Mouse (Mus musculus) adrenal gland, postnatal 10 days (tissue): ENCODE results near the gene Mtus2. TPM values are rescaled to one million over a fixed set of nuclear protein-coding genes. Genes with fewer than 3 reads are reported as not detected.

Source experiments
- DNase-seq: peaks from one replicate; pipeline ENCODE4 v3.0.0; 2021; ENCODE audit warnings: mixed read lengths
- total RNA-seq, 2 experiments: library from RNA; stranded (reverse); gene quantifications; 2 replicates each; pipeline ENCODE4 v1.2.3; 2021

The Mtus2 gene
- total RNA-seq, 2 experiments from 2014 or later, result 2.6 to 3.4 TPM

- DNase-seq, result no peak
These were observed 224.8 kb downstream of the Mtus2 start for GRCm38 (mm10) chr5:148181901-148182300.

GRCm38 (mm10) chr5:148185898-148186297 is 228.8 kb downstream of the Mtus2 start:
- no peak for DNase-seq

GRCm38 (mm10) chr5:148191416-148191815 is 234.3 kb downstream of the Mtus2 start:
- DNase-seq, result no peak

- no peak for DNase-seq
These were observed 254.7 kb downstream of the Mtus2 start for GRCm38 (mm10) chr5:148211831-148212230.

GRCm38 (mm10) chr5:148216786-148217185 is 259.7 kb downstream of the Mtus2 start:
- DNase-seq, result no peak

GRCm38 (mm10) chr5:148222898-148223297 is 265.8 kb downstream of the Mtus2 start:
- DNase-seq, result no peak

- DNase-seq, result no peak
These were observed 266.9 kb downstream of the Mtus2 start for GRCm38 (mm10) chr5:148224004-148224403.

GRCm38 (mm10) chr5:148233714-148234113 is 276.6 kb downstream of the Mtus2 start:
- DNase-seq, result no peak

- DNase-seq, result no peak
These were observed 279.5 kb downstream of the Mtus2 start for GRCm38 (mm10) chr5:148236616-148237015.

- DNase-seq, result peak; percentile 18
These were observed 281.9 kb downstream of the Mtus2 start for GRCm38 (mm10) chr5:148239067-148239466.

GRCm38 (mm10) chr5:148239757-148240156 is 282.6 kb downstream of the Mtus2 start:
- DNase-seq, result no peak

- DNase-seq, result peak; percentile 79
These were observed 284.8 kb downstream of the Mtus2 start for GRCm38 (mm10) chr5:148241932-148242331.

GRCm38 (mm10) chr5:148244471-148244870 is 287.4 kb downstream of the Mtus2 start:
- no peak for DNase-seq

GRCm38 (mm10) chr5:148245386-148245785 is 288.3 kb downstream of the Mtus2 start:
- no peak for DNase-seq

GRCm38 (mm10) chr5:148248236-148248635 is 291.1 kb downstream of the Mtus2 start:
- DNase-seq, result no peak

GRCm38 (mm10) chr5:148251847-148252246 is 294.7 kb downstream of the Mtus2 start:
- no peak for DNase-seq

- DNase-seq, result no peak
These were observed 304.9 kb downstream of the Mtus2 start for GRCm38 (mm10) chr5:148262016-148262415.

- peak; percentile 30 for DNase-seq
These were observed 307.9 kb downstream of the Mtus2 start for GRCm38 (mm10) chr5:148264819-148265707.

- DNase-seq, result no peak
These were observed 309.7 kb downstream of the Mtus2 start for GRCm38 (mm10) chr5:148266841-148267240.

- DNase-seq, result no peak
These were observed 310.3 kb downstream of the Mtus2 start for GRCm38 (mm10) chr5:148267446-148267845.

- no peak for DNase-seq
These were observed 314.9 kb downstream of the Mtus2 start for GRCm38 (mm10) chr5:148272065-148272464.

GRCm38 (mm10) chr5:148272771-148273170 is 315.7 kb downstream of the Mtus2 start:
- no peak for DNase-seq

GRCm38 (mm10) chr5:148278233-148278632 is 321.1 kb downstream of the Mtus2 start:
- DNase-seq, result no peak

GRCm38 (mm10) chr5:148280321-148280720 is 323.2 kb downstream of the Mtus2 start:
- DNase-seq, result no peak
